Mouse (Mus musculus) heart, embryonic 12.5 days (tissue): ENCODE results near the gene Cyp4f13. TPM values are rescaled to one million over a fixed set of nuclear protein-coding genes. Genes with fewer than 3 reads are reported as not detected.

Experiments used
- ATAC-seq: fragments of 200-750 bp; cut with Nextera tagmentation; 2 replicates; pipeline ENCODE4 v1.8.0; 2017; ENCODE audit warnings: moderate TSS enrichment, moderate library complexity; ENCODE audit not compliant: insufficient number of reproducible peaks, low FRiP score
- H3K27ac ChIP-seq: fragments of 300-500 bp; sonication (generic); 2 replicates; pipeline ENCODE4 v1.5.1; 2016; ENCODE audit warnings: mild to moderate bottlenecking, moderate library complexity; ENCODE audit not compliant: poor library complexity, severe bottlenecking
- H3K27me3 ChIP-seq: fragments of 300-500 bp; sonication (generic); replicated peaks from 2 replicates; pipeline ENCODE4 v1.6.1; 2016; ENCODE audit warnings: mild to moderate bottlenecking, moderate library complexity
- H3K36me3 ChIP-seq: fragments of 300-500 bp; sonication (generic); 2 replicates; pipeline ENCODE4 v1.6.1; 2016; ENCODE audit warnings: mild to moderate bottlenecking, moderate library complexity
- H3K4me1 ChIP-seq: fragments of 300-500 bp; sonication (generic); replicated peaks from 2 replicates; pipeline ENCODE4 v1.6.1; 2016; ENCODE audit warnings: mild to moderate bottlenecking
- H3K4me2 ChIP-seq: fragments of 300-500 bp; sonication (generic); 2 replicates; pipeline ENCODE4 v1.6.1; 2016; ENCODE audit warnings: mild to moderate bottlenecking, moderate library complexity
- H3K4me3 ChIP-seq: fragments of 300-500 bp; sonication (generic); 2 replicates; pipeline ENCODE4 v1.5.1; 2016; ENCODE audit warnings: mild to moderate bottlenecking
- H3K9ac ChIP-seq: fragments of 300-500 bp; sonication (generic); 2 replicates; pipeline ENCODE4 v1.6.1; 2016; ENCODE audit warnings: mild to moderate bottlenecking, moderate library complexity
- H3K9me3 ChIP-seq: fragments of 300-500 bp; sonication (generic); replicated peaks from 2 replicates; pipeline ENCODE4 v1.6.1; 2016; ENCODE audit warnings: mild to moderate bottlenecking, moderate library complexity
- WGBS: fragments of 180-500 bp; shearing (Covaris S2); methylation state at CpG from one replicate; pipeline ENCODE4 v1.1.7; 2016; 5-methylcytosine and 5-hydroxymethylcytosine counted together
- polyA plus RNA-seq: library from polyadenylated mRNA; unstranded; fragments of >200 nt; fragmentation: Nextera tagmentation; extraction: Ambion mirVana; gene quantifications from 2 replicates; pipeline ENCODE4 v1.2.1, GENCODE M21; 2016

The Cyp4f13 gene
- polyA plus RNA-seq, 1 experiment from 2014 or later: 10.9 TPM

- Histone ChIP-seq H3K9ac (peak overlapping the region; percentile 78), H3K4me2 (peak overlapping the region; percentile 88), H3K4me1 (peaks cover 11% of the 10 kb centered on the region), H3K27ac (peak overlapping the region; percentile 58), H3K4me3 (peak overlapping the region; percentile 66), H3K36me3 (0 out of 2 replicates have a peak, but pooled peaks cover 3% of the 10 kb centered on the region), H3K9me3 (no peaks in the 10 kb centered on the region), H3K27me3 (no peaks in the 10 kb centered on the region)
- WGBS: 51% methylated on average over 9 of the region's 9 CpGs
- ATAC-seq: no peak
These were observed 486 bp downstream of the Cyp4f13 start for GRCm38 (mm10) chr17:32946716-32947115.

DNA sequence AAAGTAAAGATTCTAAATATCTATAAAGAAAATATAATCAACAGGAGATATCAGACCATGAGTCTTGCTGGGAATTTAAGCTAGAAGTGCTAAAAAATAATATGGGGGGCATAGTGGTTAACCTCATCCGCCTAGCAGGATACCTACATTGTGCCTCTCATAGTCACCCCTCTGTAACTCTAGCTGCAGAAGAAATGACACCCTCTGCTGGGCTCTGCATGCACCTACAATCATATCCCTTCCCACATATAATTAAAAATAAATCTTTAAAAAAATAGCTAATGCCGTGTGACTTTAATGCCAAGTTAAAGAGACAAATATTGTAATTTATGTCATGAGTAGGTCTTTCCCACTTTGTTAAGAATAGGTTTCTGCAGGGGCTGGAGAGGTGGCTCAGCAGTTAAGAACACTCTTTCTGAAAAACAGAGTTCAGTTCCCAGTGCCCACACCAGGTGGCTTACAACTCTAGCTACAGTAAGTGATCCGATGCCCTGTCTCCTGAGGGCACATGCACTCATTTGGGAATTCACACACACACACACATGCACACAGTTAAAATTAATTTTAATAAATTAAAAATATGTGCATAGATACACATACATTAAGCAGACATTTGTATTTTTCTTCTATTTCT is 2.7 kb downstream of the Cyp4f13 start:
- no peak for ATAC-seq
- WGBS: 64% methylated on average over 3 of the region's 3 CpGs
- H3K4me3 ChIP-seq: no peak overlapping the region
- H3K9me3 ChIP-seq: no peaks in the 10 kb centered on the region
- peaks cover 11% of the 10 kb centered on the region for H3K4me1 ChIP-seq
- no peak overlapping the region for H3K27ac ChIP-seq
- H3K9ac ChIP-seq: no peak overlapping the region
- 0 out of 2 replicates have a peak, but pooled peaks cover 3% of the 10 kb centered on the region for H3K36me3 ChIP-seq
- H3K4me2 ChIP-seq: no peak overlapping the region
- H3K27me3 ChIP-seq: no peaks in the 10 kb centered on the region

GRCm38 (mm10) chr17:32943661-32944060 is 3.5 kb downstream of the Cyp4f13 start:
- 79% methylated on average over 3 of the region's 3 CpGs for WGBS
- H3K4me3 ChIP-seq: no peak overlapping the region
- no peak for ATAC-seq
- no peak overlapping the region for H3K27ac ChIP-seq
- H3K4me1 ChIP-seq: peaks cover 11% of the 10 kb centered on the region
- 0 out of 2 replicates have a peak, but pooled peaks cover 3% of the 10 kb centered on the region for H3K36me3 ChIP-seq
- H3K9ac ChIP-seq: no peak overlapping the region
- H3K9me3 ChIP-seq: no peaks in the 10 kb centered on the region
- no peaks in the 10 kb centered on the region for H3K27me3 ChIP-seq
- H3K4me2 ChIP-seq: no peak overlapping the region

- Histone ChIP-seq H3K4me1 (no peaks in the 10 kb centered on the region), H3K9ac (no peak overlapping the region), H3K4me2 (no peak overlapping the region), H3K27ac (no peak overlapping the region), H3K9me3 (no peaks in the 10 kb centered on the region), H3K4me3 (no peak overlapping the region), H3K36me3 (no peaks in the 10 kb centered on the region), H3K27me3 (no peaks in the 10 kb centered on the region)
- WGBS: 74% methylated on average over 4 of the region's 4 CpGs
- ATAC-seq: no peak
These were observed 7.4 kb downstream of the Cyp4f13 start for GRCm38 (mm10) chr17:32939831-32940230.

DNA sequence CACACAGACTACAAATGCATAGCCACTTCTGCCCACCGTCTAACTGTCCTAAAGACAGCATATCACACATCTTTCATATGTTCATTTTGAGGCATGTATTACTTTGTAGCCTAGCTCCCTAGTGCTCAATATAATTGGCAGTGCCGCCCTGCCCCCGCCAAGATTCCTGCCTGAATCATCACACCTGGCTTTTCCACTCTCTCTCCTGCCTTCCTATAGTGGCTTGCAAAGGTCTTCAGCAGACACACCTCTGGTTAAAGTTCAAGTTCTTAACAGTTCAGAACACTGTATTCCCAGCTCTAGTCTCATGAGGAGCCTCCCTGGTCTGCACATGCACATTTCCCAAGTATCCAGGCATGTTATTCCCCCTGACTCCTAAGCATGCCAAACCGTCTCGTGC is 19.4 kb downstream of the Cyp4f13 start:
- H3K4me1 ChIP-seq: no peaks in the 10 kb centered on the region
- H3K27me3 ChIP-seq: peaks cover 28% of the 10 kb centered on the region
- H3K9ac ChIP-seq: no peak overlapping the region
- no peaks in the 10 kb centered on the region for H3K36me3 ChIP-seq
- no peak overlapping the region for H3K4me2 ChIP-seq
- no peak for ATAC-seq
- no peak overlapping the region for H3K27ac ChIP-seq
- H3K9me3 ChIP-seq: no peaks in the 10 kb centered on the region
- no peak overlapping the region for H3K4me3 ChIP-seq
- WGBS: 79% methylated on average over 5 of the region's 5 CpGs

DNA sequence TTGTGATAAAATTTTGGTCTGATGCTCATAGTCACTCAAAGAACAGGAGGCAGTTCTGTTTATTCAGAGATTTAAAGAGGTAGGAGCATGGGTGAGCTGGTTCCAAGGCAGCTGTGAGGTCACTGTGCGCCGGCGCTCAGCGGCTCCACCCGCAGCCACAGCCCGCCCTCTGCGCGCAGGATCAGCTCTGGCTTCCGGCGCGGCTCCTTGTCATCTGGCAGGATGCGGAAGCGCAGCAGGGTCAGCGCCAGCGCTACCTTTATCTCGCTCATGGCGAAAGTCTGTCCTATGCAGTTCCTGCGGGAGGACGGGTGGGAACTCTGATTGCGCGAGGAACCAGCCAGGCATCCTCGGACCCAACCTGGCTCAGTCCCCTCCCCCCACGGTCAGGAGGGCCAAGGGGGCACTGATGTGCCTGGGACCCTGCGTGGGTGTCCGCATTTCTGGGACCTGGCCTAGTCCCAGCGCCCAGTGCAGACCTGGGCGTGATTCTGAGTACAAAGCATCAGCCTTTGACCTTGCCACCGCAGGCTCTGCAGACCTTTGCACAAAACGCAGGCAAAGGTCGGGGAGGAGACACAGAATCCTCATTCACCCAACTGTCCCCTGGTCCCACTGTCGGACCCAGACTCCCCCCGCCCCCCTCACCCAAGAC is 22.4 kb downstream of the Cyp4f13 start:
- peak; percentile 90 for ATAC-seq
- no peaks in the 10 kb centered on the region for H3K4me1 ChIP-seq
- peak overlapping the region; percentile 53 for H3K4me3 ChIP-seq
- no peaks in the 10 kb centered on the region for H3K36me3 ChIP-seq
- H3K4me2 ChIP-seq: peak overlapping the region; percentile 76
- no peak overlapping the region for H3K27ac ChIP-seq
- peaks cover 31% of the 10 kb centered on the region for H3K27me3 ChIP-seq
- 13% methylated on average over 32 of the region's 32 CpGs for WGBS
- H3K9ac ChIP-seq: peak overlapping the region; percentile 59
- peaks cover 6% of the 10 kb centered on the region; the same call in 1 of the 2 replicates for H3K9me3 ChIP-seq

DNA sequence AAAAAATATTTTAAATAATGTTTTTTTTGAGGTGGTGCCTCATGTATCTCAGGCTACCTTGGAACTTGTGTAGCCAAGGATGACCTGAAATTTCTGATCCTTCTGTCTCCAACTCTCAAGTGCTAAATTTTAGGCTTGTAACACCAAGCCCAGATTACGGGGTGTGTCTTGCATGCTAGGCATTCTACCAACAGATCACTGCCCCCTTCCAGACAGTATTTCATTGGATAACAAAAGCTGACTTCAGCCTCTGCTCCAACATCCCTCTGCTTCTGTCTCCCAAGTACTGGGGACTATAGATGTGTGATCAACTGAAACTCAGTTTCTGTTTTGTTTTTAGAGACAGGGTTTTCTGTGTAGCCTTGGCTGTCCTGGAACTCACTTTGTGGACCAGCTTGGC is 23.5 kb downstream of the Cyp4f13 start:
- peaks cover 6% of the 10 kb centered on the region; the same call in 1 of the 2 replicates for H3K9me3 ChIP-seq
- H3K36me3 ChIP-seq: no peaks in the 10 kb centered on the region
- peaks cover 23% of the 10 kb centered on the region for H3K27me3 ChIP-seq
- H3K4me1 ChIP-seq: no peaks in the 10 kb centered on the region
- no peak overlapping the region for H3K4me3 ChIP-seq
- H3K4me2 ChIP-seq: no peak overlapping the region
- no peak overlapping the region for H3K27ac ChIP-seq
- H3K9ac ChIP-seq: no peak overlapping the region
- WGBS: 91% methylated on average over 1 of the region's 1 CpGs
- ATAC-seq: no peak

DNA sequence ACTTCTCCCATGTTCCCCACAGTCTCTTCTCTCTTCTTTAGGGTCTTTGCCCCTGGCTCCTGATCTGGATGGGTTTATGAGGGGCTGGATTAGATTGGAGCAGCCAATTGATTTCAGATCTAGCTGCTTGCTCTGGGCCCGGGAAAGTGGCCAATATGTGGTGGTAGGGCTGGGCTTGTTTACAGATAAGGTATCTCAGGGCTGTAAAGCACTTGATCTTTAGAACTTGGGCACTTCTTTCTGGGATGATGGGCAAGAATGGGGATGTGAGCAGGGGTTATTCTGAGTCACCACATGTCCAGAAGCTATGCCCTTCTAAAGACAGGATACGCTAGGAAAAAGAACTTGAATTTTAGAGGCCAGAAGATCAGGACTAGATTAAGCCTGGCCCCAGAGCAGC is 28.1 kb downstream of the Cyp4f13 start:
- Histone ChIP-seq H3K4me1 (no peaks in the 10 kb centered on the region), H3K36me3 (no peaks in the 10 kb centered on the region), H3K9ac (no peak overlapping the region), H3K4me3 (no peak overlapping the region), H3K9me3 (peaks cover 6% of the 10 kb centered on the region; the same call in 1 of the 2 replicates), H3K27ac (no peak overlapping the region), H3K4me2 (no peak overlapping the region), H3K27me3 (peaks cover 15% of the 10 kb centered on the region)
- WGBS: 47% methylated on average over 2 of the region's 2 CpGs
- no peak for ATAC-seq

DNA sequence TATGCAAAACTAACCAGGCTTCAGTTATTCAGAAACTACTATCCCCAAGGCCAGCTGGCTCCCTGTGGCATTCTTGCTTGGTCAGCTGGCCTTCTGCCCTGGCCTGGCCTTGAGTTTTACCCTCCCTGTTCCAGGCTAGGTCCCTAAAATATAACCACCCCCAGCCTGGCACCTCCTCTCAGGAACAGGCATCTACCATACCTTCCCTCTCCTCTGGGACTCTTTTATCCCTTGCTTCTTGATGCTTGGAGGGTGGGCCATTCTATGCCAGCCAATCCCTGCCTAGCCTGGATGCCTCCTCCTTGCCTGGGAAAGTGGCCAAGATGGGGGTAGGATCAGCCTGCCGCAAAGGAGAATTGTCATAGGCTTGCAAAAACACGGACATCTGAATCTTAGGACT is 30.1 kb downstream of the Cyp4f13 start, which contains the start of gene Cyp4f14:
TSS of gene Cyp4f14 (minus strand) at position 212 of the 400 bp plus-strand sequence.
- Histone ChIP-seq H3K4me2 (no peak within 1 kb of the TSS), H3K36me3 (no peaks in the 10 kb centered on the region), H3K27me3 (peaks cover 18% of the 10 kb centered on the region), H3K4me3 (no peak within 1 kb of the TSS), H3K4me1 (no peaks in the 10 kb centered on the region), H3K9ac (no peak within 1 kb of the TSS), H3K27ac (no peak within 1 kb of the TSS), H3K9me3 (peaks cover 6% of the 10 kb centered on the region; the same call in 1 of the 2 replicates)
- 53% methylated on average over 2 of the region's 2 CpGs for WGBS
- ATAC-seq: no peak

GRCm38 (mm10) chr17:32916075-32916474 is 31.1 kb downstream of the Cyp4f13 start:
- no peaks in the 10 kb centered on the region for H3K36me3 ChIP-seq
- 58% methylated on average over 1 of the region's 1 CpGs for WGBS
- ATAC-seq: no peak

DNA sequence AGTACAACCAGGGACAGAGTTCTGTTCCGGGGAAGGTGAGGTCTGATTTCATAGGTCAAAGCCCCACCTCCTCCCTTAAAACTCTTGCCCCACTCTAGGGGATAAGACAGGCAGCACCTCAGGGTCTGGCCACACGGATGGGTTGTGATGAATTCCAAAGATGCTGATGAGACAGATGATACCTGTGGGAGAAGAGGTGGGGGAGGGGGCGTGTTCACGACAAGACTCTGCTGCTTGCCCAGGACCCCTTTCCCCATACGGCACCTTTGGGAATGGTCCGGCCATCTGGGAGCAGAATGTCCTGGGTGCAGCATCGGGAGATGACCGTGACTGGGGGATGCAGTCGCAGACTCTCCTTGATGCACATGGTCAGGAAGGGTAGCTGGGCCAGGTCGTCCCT is 41.0 kb downstream of the Cyp4f13 start:
- peaks cover 26% of the 10 kb centered on the region; the same call in 1 of the 2 replicates for H3K27me3 ChIP-seq
- no peaks in the 10 kb centered on the region for H3K36me3 ChIP-seq
- H3K27ac ChIP-seq: no peak overlapping the region
- H3K9me3 ChIP-seq: no peaks in the 10 kb centered on the region
- H3K9ac ChIP-seq: no peak overlapping the region
- H3K4me3 ChIP-seq: no peak overlapping the region
- WGBS: 66% methylated on average over 10 of the region's 10 CpGs
- ATAC-seq: no peak
- H3K4me2 ChIP-seq: no peak overlapping the region
- no peaks in the 10 kb centered on the region for H3K4me1 ChIP-seq

More at GRCm38 (mm10) chr17:32916075-32916474, 31.1 kb downstream of the Cyp4f13 start:
- Histone ChIP-seq H3K4me3 (no peak overlapping the region), H3K9ac (no peak overlapping the region), H3K27me3 (peaks cover 21% of the 10 kb centered on the region), H3K27ac (no peak overlapping the region), H3K4me1 (no peaks in the 10 kb centered on the region), H3K9me3 (0 out of 2 replicates have a peak, but pooled peaks cover 3% of the 10 kb centered on the region), H3K4me2 (no peak overlapping the region)
